In genomic region chr1:58445143-58445722, GRCm38 (mm10) we compare ENCODE assay signal across 8 mouse cellular contexts. TPM values are rescaled to one million over a fixed set of nuclear protein-coding genes. Genes with fewer than 3 reads are reported as not detected.
DNase-seq lines count a peak whose midpoint lies in the region; ATAC-seq and TF ChIP-seq lines count a peak whose summit lies in the region.

Nif3l1 (plus strand) TSS chr1:58445151.
Ppil3 (minus strand) TSS chr1:58445486.

- H3K4me1 ChIP-seq in cortical plate, adult 2 months (ENCODE audit: control insufficient read depth, insufficient read depth, low read length) = peaks cover 3% of the 10 kb centered on the region; the same call in 1 of the 2 replicates
- H3K4me1 ChIP-seq in megakaryocyte, embryonic 14.5 days = peaks cover 78% of the 10 kb centered on the region

- H3K27me3 ChIP-seq in megakaryocyte, embryonic 14.5 days (replicated peaks) = no peaks in the 10 kb centered on the region

- peak within 1 kb of the TSS; percentile 54 for H3K4me3 ChIP-seq in cortical plate, adult 2 months (ENCODE audit: insufficient read depth, low read length)
- H3K4me3 ChIP-seq in megakaryocyte, embryonic 14.5 days (replicated peaks) = peak within 1 kb of the TSS; percentile 97

- TF ChIP-seq POLR2A in cortical plate, adult 2 months (IDR thresholded peaks at IDR 0.05; ENCODE audit: extremely low read depth, insufficient read depth, low read length) = peak; percentile 71

- no peaks in the 10 kb centered on the region for H3K9me3 ChIP-seq in megakaryocyte, embryonic 14.5 days

- peaks cover 65% of the 10 kb centered on the region for H3K36me3 ChIP-seq in megakaryocyte, embryonic 14.5 days (replicated peaks; ENCODE audit: low read length)

- no peak within 1 kb of the TSS for H3K27ac ChIP-seq in cortical plate, adult 2 months (ENCODE audit: insufficient read depth, low read length)

- peak; percentile 75 to 78 for DNase-seq in gastrocnemius, adult 8-10 months (ENCODE audit: low spot score in 2 of 2)
- DNase-seq in hindlimb bud, embryonic 11.5 days (ENCODE audit: extremely low spot score, low read depth, low spot score) = peak; percentile 58
- DNase-seq in left cerebral cortex, adult 8-10 months (ENCODE audit: low spot score in 2 of 2) = peak; percentile 84 to 91
- peak; percentile 93 to 96 for DNase-seq in right cerebral cortex, postnatal 10 days (ENCODE audit: low spot score in 2 of 2)
- DNase-seq in urinary bladder, postnatal 25 days (ENCODE audit: low spot score) = peak; percentile 62

- TF ChIP-seq CTCF in cortical plate, adult 2 months (IDR thresholded peaks at IDR 0.05; ENCODE audit: extremely low read depth, insufficient read depth, low read length) = no peak

- ATAC-seq in activated CD4-positive, CD25-positive, alpha-beta regulatory T cell, adult 4 months = peak; percentile 93

RNA-seq across cellular contexts. Expression of gene Nif3l1, which starts in this region (rescaled TPM):
- 10 to 100 TPM; 40.1 to 58.3 TPM for polyA plus RNA-seq in activated CD4-positive, CD25-positive, alpha-beta regulatory T cell, adult 4 months (2017; shearing (Covaris generic))
- polyA plus RNA-seq in cortical plate, adult 2 months (2012; rRNA removed) = 19.7 and 22.4 TPM in 2 replicates
- total RNA-seq in gastrocnemius, adult 8-10 months (2022) = 10 to 100 TPM in 1 of 4 experiments, 1 to 10 TPM in 3; 7.2 to 12.2 (median 9.2) TPM
- total RNA-seq in left cerebral cortex, adult 8-10 months (2022) = 10 to 100 TPM; 15.6 to 19.3 (median 18.0) TPM
- polyA plus RNA-seq in megakaryocyte, embryonic 14.5 days (2012; ENCODE audit: insufficient read depth, low replicate concordance) = 4.4 and 4.8 TPM in 2 replicates

RNA-seq across cellular contexts. Expression of gene Ppil3, which starts in this region (rescaled TPM):
- 10 to 100 TPM; 61.9 to 77.3 TPM for polyA plus RNA-seq in activated CD4-positive, CD25-positive, alpha-beta regulatory T cell, adult 4 months (2017; shearing (Covaris generic))
- polyA plus RNA-seq in cortical plate, adult 2 months (2012; rRNA removed) = 28.3 and 30.3 TPM in 2 replicates
- total RNA-seq in gastrocnemius, adult 8-10 months (2022) = 10 to 100 TPM; 13.0 to 17.2 (median 13.2) TPM
- total RNA-seq in left cerebral cortex, adult 8-10 months (2022) = 10 to 100 TPM; 27.1 to 32.2 (median 29.8) TPM
- 1.5 and 17.3 TPM in 2 replicates for polyA plus RNA-seq in megakaryocyte, embryonic 14.5 days (2012; ENCODE audit: insufficient read depth, low replicate concordance)
